Mouse (Mus musculus) frontal cortex, adult 2 months (tissue): ENCODE measurements around the gene Sh3d21. TPM values are rescaled to one million over a fixed set of nuclear protein-coding genes. Genes with fewer than 3 reads are reported as not detected.
"Not testable (repeated sequence)": the region's sequence is repeated elsewhere in the genome, so short reads cannot be mapped to it uniquely, and the experiment has no call there.

Source experiments
- DNase-seq, 2 experiments: peaks; one replicate each; pipeline ENCODE4 v3.0.0; 2022; ENCODE audit warnings: low spot score in 1 of 2; ENCODE audit errors: extremely low spot score in 1 of 2
- polyA plus RNA-seq: library from polyadenylated mRNA; depleted of rRNA; stranded (reverse); fragments of >200 nt; gene quantifications from 2 replicates; pipeline ENCODE4 v1.2.3, GENCODE M21; 2012

Gene Sh3d21
- polyA plus RNA-seq, 1 experiment, result 1.0 TPM

- DNase-seq, result not testable (repeated sequence)
These were observed 7.4 kb upstream of the Sh3d21 start for GRCm38 (mm10) chr4:126170737-126171136.

DNA sequence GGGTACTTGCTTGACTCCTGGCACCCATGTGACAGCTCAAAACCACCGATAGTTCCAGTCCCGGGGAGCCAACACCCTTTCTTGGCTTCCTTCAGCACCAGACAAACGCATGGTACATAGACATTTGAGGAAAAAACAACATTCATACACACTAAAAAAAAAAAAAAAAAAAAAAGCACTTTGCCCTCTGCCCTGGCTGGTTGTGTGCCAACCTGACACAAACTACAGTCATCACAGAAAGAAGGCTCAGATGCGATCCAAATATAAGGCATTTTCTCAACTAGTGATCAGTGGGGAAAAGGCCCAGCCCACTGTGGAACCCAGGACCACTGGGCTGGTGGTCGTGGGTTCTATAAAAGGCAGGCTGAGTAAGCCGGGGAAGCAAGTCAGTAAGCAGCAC lies 5.6 kb upstream of the Sh3d21 start:
- no peak for DNase-seq

DNA sequence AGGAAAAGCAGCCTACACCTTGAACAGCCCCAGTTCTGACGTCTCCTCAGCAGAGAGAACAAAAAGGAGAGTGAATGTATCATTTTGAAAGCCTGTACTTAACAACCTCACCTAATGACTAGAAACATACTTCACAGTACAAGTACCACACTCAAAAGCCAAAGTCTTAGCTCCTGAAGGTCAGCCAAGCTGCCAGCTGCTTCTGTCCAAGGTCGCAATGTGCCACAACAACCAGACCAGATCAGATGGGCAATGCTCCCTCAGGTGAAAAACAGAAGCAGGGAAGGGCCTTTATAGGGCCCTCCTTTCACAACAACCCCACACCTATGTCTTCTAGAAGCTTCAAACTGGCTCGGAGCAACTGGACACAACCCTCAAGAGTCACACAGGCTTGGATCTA lies 2.8 kb upstream of the Sh3d21 start:
- no peak for DNase-seq

GRCm38 (mm10) chr4:126165092-126165491 lies 1.8 kb upstream of the Sh3d21 start:
- DNase-seq, result not testable (repeated sequence)

DNA sequence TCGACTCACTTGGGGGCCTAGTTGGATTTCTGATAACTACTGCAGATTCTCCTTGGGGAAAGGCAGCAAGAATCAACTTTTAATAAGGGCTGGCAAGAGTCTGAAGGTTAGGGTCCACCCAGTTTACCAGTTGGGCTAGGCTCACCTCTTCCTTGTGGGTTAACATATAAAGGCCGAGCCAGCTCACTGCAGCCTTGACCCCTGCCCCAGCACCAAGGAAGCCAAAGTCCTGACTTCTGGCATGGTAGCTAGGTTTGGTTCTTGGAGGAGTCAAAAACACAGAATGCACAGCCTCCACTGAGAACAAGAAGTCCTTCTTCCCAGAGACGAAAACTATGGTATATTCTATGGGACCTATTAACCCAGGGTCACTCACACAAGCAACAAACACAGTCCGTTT lies 394 bp upstream of the Sh3d21 start:
- DNase-seq, result no peak

GRCm38 (mm10) chr4:126162544-126163066 lies 686 bp downstream of the Sh3d21 start:
- DNase-seq, result peak; percentile 74 to 81

DNA sequence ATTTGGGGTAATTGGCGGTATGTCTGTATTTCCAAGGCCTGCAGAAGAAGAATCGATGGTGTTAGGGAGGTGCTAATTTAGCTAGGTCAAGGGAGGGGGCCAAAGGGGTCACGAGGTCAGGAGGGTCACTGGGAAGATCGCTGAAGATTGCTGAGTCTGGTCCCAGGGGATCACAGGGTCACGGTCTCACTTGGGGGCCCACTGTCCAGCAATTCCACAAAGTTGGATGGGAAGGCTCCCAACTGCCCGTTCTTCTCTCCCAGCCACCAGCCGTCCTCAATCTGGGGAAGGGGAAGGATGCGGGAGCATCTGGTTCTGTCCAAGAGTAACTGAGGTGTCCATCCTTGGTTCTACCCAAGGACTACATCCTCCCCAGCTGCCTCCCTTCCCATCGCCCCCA lies 1.3 kb downstream of the Sh3d21 start:
- no peak for DNase-seq

DNA sequence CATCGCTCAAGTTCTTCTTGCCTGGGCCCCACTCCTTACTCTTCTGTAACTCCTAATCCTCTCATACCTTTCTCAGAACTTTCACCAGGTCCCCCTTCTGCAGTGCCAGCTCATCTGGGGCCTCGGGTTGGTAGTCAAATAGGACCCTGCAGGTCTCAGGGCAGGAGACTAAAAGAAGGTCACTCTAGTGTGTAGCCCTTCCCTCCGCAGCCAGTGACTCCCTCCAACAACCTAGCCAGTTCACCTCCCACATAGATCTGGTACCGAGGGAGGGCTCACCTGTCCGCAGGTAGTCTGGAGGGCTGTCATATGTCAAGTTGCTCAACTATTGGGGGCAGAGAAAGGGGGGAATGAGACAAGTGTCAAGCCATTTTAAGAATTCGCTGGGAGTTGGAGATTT lies 1.8 kb downstream of the Sh3d21 start:
- no peak for DNase-seq

DNA sequence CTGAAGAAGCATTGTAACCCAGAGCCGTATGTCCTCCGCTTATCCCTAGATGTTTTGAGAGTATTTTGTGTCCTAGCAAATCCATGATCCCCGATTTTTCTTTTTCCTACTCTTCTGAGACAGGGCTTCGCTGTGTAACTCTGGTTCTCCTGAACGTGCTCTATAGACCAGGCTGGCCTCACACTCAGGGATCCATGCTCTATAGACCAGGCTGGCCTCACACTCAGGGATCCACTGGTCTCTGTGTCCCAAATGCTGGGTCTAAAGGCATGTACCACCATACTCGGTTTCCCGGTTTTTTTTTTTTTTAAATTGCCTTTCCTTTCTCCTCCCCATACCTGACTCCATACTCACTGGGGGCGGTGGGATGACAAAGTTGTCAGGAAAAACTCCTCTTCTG lies 2.3 kb downstream of the Sh3d21 start:
- DNase-seq, result no peak

GRCm38 (mm10) chr4:126159455-126159854 lies 3.8 kb downstream of the Sh3d21 start:
- DNase-seq, result peak in 1 of 2 experiments; percentile 42

GRCm38 (mm10) chr4:126157562-126157961 lies 5.7 kb downstream of the Sh3d21 start:
- DNase-seq, result no peak

GRCm38 (mm10) chr4:126156617-126157016 lies 6.7 kb downstream of the Sh3d21 start:
- no peak for DNase-seq

GRCm38 (mm10) chr4:126155869-126156268 lies 7.4 kb downstream of the Sh3d21 start:
- no peak for DNase-seq

DNA sequence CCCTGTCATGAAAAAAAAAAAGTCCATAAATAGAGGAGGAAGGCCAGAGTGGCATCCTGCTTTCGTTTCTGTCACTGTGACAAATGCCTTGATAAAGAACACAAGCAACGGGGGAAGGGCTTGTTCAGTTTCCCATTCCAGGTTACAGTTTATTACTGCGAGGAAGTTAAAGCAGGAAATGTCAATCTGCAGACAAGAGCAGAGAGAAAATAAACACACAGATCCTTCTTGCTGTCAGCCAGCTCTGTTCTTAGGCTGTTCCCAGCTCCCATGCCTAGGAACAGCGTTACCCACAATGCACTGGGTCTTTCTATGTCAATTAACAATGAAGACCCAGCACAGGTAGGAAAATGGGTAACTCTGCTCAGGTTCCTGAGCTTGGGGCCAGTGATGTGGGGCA lies 8.1 kb downstream of the Sh3d21 start:
- no peak for DNase-seq

- no peak for DNase-seq
These were observed 10.4 kb downstream of the Sh3d21 start for GRCm38 (mm10) chr4:126152864-126153263.

DNA sequence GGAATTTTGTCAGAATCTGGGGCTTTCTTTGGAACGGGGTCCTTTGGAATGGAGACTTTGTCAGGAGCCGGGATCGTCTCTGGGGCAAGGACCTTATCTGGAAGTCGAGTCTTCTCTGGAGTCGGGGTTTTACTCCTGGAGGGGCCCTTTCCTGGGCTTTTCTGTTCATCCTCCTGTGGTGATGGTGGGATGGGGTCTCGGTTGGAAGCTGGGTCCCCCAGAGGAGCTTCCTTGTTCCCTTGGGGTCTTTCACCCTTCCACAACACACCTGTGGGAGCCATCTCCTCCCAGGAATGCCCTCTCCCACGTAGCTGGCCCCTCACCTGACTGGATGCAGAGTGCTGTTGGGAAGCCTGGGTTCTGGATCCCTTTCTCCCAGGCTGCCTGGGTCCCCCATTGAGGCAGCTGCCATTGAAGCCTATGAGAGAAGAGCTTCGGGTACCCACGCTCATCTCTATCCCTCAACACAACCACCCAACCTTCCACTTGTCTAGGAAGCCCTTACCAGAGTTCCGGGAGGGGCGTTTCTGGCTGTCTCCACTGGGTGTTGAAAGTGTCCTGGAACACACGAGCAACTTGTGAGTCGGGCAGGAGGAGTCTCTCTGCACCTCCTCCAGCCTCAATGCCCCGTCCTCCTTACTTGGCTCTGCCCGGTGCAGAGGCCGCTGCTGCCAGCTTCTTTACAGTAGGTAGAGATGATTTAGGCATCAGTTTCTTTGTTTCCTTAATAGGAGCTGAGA lies 11.4 kb downstream of the Sh3d21 start:
- DNase-seq, result no peak

DNA sequence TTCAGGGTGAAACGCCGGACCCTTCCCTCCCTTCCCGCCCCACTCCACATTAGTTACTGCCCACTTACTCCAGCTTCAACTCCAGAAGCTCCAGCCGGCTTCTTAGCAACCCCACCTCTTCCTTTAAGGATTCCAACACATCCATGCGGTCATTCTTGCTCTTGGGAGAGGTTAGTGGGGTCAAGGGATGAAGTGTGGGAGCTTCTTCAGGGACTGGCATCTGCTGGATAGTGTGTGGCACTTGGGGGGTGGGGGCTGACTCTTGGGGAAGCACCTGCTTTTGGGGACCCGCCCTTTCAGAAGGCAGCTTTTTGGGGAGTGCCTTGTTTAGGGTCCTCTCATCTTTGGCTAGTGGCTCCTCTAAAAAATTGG lies 12.4 kb downstream of the Sh3d21 start:
- no peak for DNase-seq

GRCm38 (mm10) chr4:126150297-126150948 lies 12.9 kb downstream of the Sh3d21 start:
- no peak for DNase-seq

DNA sequence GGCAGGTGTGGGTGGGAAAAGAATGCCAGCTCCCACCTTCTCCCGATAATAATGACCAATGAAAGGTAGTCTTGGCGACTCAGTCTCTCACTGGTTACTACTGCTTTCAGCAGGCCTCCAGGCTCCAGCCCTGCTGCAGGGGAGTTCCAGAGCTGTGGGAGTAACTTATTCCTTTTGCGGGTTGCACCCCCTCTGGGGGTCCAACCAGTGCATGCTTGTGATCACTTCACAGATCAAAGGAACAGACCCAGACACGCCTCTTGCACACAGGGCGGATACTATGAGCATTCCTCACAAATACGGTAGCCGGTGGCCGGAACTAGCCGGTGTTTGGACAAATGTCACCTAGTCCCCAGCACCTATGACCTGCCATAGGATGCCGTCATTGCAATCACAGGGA lies 13.5 kb downstream of the Sh3d21 start:
- no peak for DNase-seq

GRCm38 (mm10) chr4:126149041-126149676 lies 14.1 kb downstream of the Sh3d21 start:
- no peak for DNase-seq

GRCm38 (mm10) chr4:126148161-126148961 lies 14.9 kb downstream of the Sh3d21 start:
- DNase-seq, result no peak
